Mouse (Mus musculus): ENCODE data around the gene Ccdc88b. TPM values are rescaled to one million over a fixed set of nuclear protein-coding genes. Genes with fewer than 3 reads are reported as not detected.

Ccdc88b gene
- polyA plus RNA-seq, 1 experiment = 0.27 TPM

DNA sequence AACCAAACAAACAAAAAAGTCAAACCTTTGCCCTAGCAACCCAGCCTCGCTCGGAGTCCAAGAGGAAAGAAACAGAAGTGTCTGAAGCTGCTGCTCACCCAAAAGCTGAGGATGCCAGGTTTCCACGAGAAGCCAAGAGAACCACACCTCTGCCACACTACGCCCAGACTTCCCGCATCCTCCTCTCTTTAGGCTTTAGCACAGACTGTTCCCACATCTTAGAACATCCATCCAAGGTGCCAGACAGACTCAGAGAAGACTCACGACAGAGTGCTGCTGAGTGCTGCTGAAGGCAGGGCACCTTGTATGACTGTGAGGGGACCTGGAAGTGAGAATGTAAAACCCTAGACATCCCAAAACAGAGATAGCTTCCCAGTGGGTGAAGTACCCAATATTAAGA, 17.8 kb upstream of the Ccdc88b start:
- Histone ChIP-seq H3K36me3 (ENCODE audit: control insufficient read depth, insufficient read depth) (no peaks in the 10 kb centered on the region), H3K79me3 (ENCODE audit: low read depth) (no peaks in the 10 kb centered on the region), H3K27me3 (ENCODE audit: control insufficient read depth, insufficient read depth, insufficient read length) (no peaks in the 10 kb centered on the region), H3ac (ENCODE audit: control insufficient read depth, insufficient read length, low read depth) (no peak overlapping the region), H3K79me2 (ENCODE audit: control insufficient read depth, insufficient read depth) (no peaks in the 10 kb centered on the region), H3K4me3 (ENCODE audit: insufficient read depth, poor library complexity, severe bottlenecking) (no peak overlapping the region)
- TF ChIP-seq MYOG (IDR thresholded peaks at IDR 0.05; ENCODE audit: control insufficient read depth, extremely low read depth, insufficient read length) = no peak
- TF ChIP-seq FOSL1 (IDR thresholded peaks at IDR 0.05; ENCODE audit: insufficient read depth, low read length, poor library complexity, severe bottlenecking) = no peak
- TF ChIP-seq USF1 (IDR thresholded peaks at IDR 0.05; ENCODE audit: low read depth) = no peak
- TF ChIP-seq MAX (IDR thresholded peaks at IDR 0.05) = no peak
- no peak for TF ChIP-seq MYOD1 (IDR thresholded peaks at IDR 0.05; ENCODE audit: control insufficient read depth, insufficient read length, low read depth)
- no peak for TF ChIP-seq CEBPB (IDR thresholded peaks at IDR 0.05; ENCODE audit: low read depth)
- TF ChIP-seq CTCF (IDR thresholded peaks at IDR 0.05; ENCODE audit: control insufficient read depth, insufficient read depth, insufficient read length) = no peak

GRCm38 (mm10) chr19:6874257-6874656, 16.2 kb upstream of the Ccdc88b start:
- peak; percentile 51 for TF ChIP-seq USF1 (IDR thresholded peaks at IDR 0.05; ENCODE audit: low read depth)
- TF ChIP-seq MYOD1 (IDR thresholded peaks at IDR 0.05; ENCODE audit: control insufficient read depth, insufficient read length, low read depth) = no peak
- TF ChIP-seq MYOG (IDR thresholded peaks at IDR 0.05; ENCODE audit: control insufficient read depth, extremely low read depth, insufficient read length) = no peak
- no peak for TF ChIP-seq CTCF (IDR thresholded peaks at IDR 0.05; ENCODE audit: control insufficient read depth, insufficient read depth, insufficient read length)
- Histone ChIP-seq H3K36me3 (ENCODE audit: control insufficient read depth, insufficient read depth) (no peaks in the 10 kb centered on the region), H3K27me3 (ENCODE audit: control insufficient read depth, insufficient read depth, insufficient read length) (no peaks in the 10 kb centered on the region), H3ac (ENCODE audit: control insufficient read depth, insufficient read length, low read depth) (no peak overlapping the region), H3K79me3 (ENCODE audit: low read depth) (no peaks in the 10 kb centered on the region), H3K79me2 (ENCODE audit: control insufficient read depth, insufficient read depth) (no peaks in the 10 kb centered on the region), H3K4me3 (ENCODE audit: insufficient read depth, poor library complexity, severe bottlenecking) (no peak overlapping the region)

DNA sequence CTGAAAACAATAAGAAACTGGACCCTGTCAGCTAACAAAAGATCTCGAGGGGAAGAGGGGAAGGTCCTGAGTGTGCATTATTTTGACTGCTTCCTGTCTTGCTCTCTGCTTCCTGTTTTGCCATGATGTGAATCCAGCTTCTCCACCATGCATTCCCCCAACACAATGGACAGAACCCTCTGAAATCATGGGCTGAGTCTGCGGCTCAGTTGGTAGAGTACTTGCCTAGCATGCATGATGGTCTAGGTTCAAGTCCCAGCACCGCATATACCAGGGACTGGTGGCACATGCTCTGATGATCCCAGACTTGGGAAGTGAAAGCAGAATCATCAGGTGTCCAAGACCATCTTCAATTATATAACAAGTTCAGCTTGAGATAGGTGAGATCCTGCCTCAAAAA, 14.7 kb upstream of the Ccdc88b start:
- no peaks in the 10 kb centered on the region for H3K79me3 ChIP-seq (ENCODE audit: low read depth)
- no peak overlapping the region for H3ac ChIP-seq (ENCODE audit: control insufficient read depth, insufficient read length, low read depth)
- H3K27me3 ChIP-seq (ENCODE audit: control insufficient read depth, insufficient read depth, insufficient read length) = no peaks in the 10 kb centered on the region
- no peaks in the 10 kb centered on the region for H3K79me2 ChIP-seq (ENCODE audit: control insufficient read depth, insufficient read depth)
- no peak overlapping the region for H3K4me3 ChIP-seq (ENCODE audit: insufficient read depth, poor library complexity, severe bottlenecking)
- no peaks in the 10 kb centered on the region for H3K36me3 ChIP-seq (ENCODE audit: control insufficient read depth, insufficient read depth)
- TF ChIP-seq CTCF (IDR thresholded peaks at IDR 0.05; ENCODE audit: control insufficient read depth, insufficient read depth, insufficient read length) (no peak), MYOD1 (IDR thresholded peaks at IDR 0.05; ENCODE audit: control insufficient read depth, insufficient read length, low read depth) (no peak), CEBPB (IDR thresholded peaks at IDR 0.05; ENCODE audit: low read depth) (no peak), USF1 (IDR thresholded peaks at IDR 0.05; ENCODE audit: low read depth) (no peak), MYOG (IDR thresholded peaks at IDR 0.05; ENCODE audit: control insufficient read depth, extremely low read depth, insufficient read length) (no peak), MAX (IDR thresholded peaks at IDR 0.05) (no peak), FOSL1 (IDR thresholded peaks at IDR 0.05; ENCODE audit: insufficient read depth, low read length, poor library complexity, severe bottlenecking) (no peak)

DNA sequence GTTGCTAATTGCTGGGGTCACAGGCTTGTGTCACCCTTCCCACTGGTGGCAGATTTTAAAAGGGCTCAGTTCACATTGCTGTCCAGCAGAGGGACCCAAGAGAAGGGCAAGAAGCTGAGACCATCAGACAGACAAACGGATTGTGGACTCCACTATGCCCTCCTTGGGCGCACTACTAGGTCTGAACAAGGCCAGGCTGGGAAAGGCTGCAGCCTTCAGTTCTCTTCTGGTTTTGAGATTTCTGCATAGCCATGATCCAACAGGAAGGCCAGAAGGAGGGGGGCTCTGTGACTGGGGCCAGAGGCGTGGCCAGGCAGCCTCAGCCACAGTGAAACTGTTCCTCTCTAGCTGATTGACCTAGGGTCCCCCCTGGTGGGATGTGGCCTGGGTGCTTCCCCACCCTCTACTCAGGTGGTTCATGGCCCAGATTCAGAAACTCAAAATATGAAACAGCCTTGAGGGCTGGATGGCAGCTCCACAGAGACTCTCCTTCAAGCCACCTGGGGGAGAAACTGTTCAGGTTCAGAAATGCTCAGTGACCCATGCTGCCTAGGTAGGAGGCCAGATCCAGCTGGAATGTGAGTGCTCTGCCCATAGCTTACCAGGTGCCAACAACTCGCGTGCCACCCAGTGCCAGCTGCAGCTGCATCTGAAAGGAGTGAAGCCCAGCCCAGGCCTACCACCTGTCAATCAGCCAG, 13.7 kb upstream of the Ccdc88b start:
- H3K79me3 ChIP-seq (ENCODE audit: low read depth) = no peaks in the 10 kb centered on the region
- H3K36me3 ChIP-seq (ENCODE audit: control insufficient read depth, insufficient read depth) = no peaks in the 10 kb centered on the region
- H3ac ChIP-seq (ENCODE audit: control insufficient read depth, insufficient read length, low read depth) = no peak overlapping the region
- no peaks in the 10 kb centered on the region for H3K27me3 ChIP-seq (ENCODE audit: control insufficient read depth, insufficient read depth, insufficient read length)
- H3K4me3 ChIP-seq (ENCODE audit: insufficient read depth, poor library complexity, severe bottlenecking) = no peak overlapping the region
- H3K79me2 ChIP-seq (ENCODE audit: control insufficient read depth, insufficient read depth) = no peaks in the 10 kb centered on the region
- TF ChIP-seq MAX (IDR thresholded peaks at IDR 0.05) (no peak), CTCF (IDR thresholded peaks at IDR 0.05; ENCODE audit: control insufficient read depth, insufficient read depth, insufficient read length) (peak; percentile 27)

GRCm38 (mm10) chr19:6869355-6869754, 11.3 kb upstream of the Ccdc88b start:
- Histone ChIP-seq H3K27me3 (ENCODE audit: control insufficient read depth, insufficient read depth, insufficient read length) (no peaks in the 10 kb centered on the region), H3K4me3 (ENCODE audit: insufficient read depth, poor library complexity, severe bottlenecking) (no peak overlapping the region), H3K79me2 (ENCODE audit: control insufficient read depth, insufficient read depth) (no peaks in the 10 kb centered on the region), H3ac (ENCODE audit: control insufficient read depth, insufficient read length, low read depth) (no peak overlapping the region), H3K36me3 (ENCODE audit: control insufficient read depth, insufficient read depth) (no peaks in the 10 kb centered on the region), H3K79me3 (ENCODE audit: low read depth) (no peaks in the 10 kb centered on the region)
- TF ChIP-seq MYOD1 (IDR thresholded peaks at IDR 0.05; ENCODE audit: control insufficient read depth, insufficient read length, low read depth) (no peak), CTCF (IDR thresholded peaks at IDR 0.05; ENCODE audit: control insufficient read depth, insufficient read depth, insufficient read length) (no peak), CEBPB (IDR thresholded peaks at IDR 0.05; ENCODE audit: low read depth) (no peak), MYOG (IDR thresholded peaks at IDR 0.05; ENCODE audit: control insufficient read depth, extremely low read depth, insufficient read length) (no peak), MAX (IDR thresholded peaks at IDR 0.05) (no peak), USF1 (IDR thresholded peaks at IDR 0.05; ENCODE audit: low read depth) (no peak), FOSL1 (IDR thresholded peaks at IDR 0.05; ENCODE audit: insufficient read depth, low read length, poor library complexity, severe bottlenecking) (no peak)

- H3ac ChIP-seq (ENCODE audit: control insufficient read depth, insufficient read length, low read depth) = no peak overlapping the region
- no peaks in the 10 kb centered on the region for H3K79me3 ChIP-seq (ENCODE audit: low read depth)
- H3K36me3 ChIP-seq (ENCODE audit: control insufficient read depth, insufficient read depth) = no peaks in the 10 kb centered on the region
- no peaks in the 10 kb centered on the region for H3K27me3 ChIP-seq (ENCODE audit: control insufficient read depth, insufficient read depth, insufficient read length)
- no peak for TF ChIP-seq MYOD1 (IDR thresholded peaks at IDR 0.05; ENCODE audit: control insufficient read depth, insufficient read length, low read depth)
- H3K4me3 ChIP-seq (ENCODE audit: insufficient read depth, poor library complexity, severe bottlenecking) = no peak overlapping the region
- H3K79me2 ChIP-seq (ENCODE audit: control insufficient read depth, insufficient read depth) = no peaks in the 10 kb centered on the region
Measured at GRCm38 (mm10) chr19:6861451-6861850, 3.4 kb upstream of the Ccdc88b start.
